Mouse (Mus musculus): Measurements from ENCODE around the gene Nfs1. TPM values are rescaled to one million over a fixed set of nuclear protein-coding genes. Genes with fewer than 3 reads are reported as not detected.
"Not testable (repeated sequence)": the region's sequence is repeated elsewhere in the genome, so short reads cannot be mapped to it uniquely, and the experiment has no call there.

Nfs1 gene
- total RNA-seq, 2 experiments from 2014 or later = 41.6 to 45.2 TPM

- Histone ChIP-seq H3K4me3 (no peak within 1 kb of the TSS), H3K27ac (no peak within 1 kb of the TSS)
- no peak for TF ChIP-seq CTCF (conservative IDR thresholded peaks at IDR 0.05)
- DNase-seq (ENCODE audit: low spot score in 2 of 2) = no peak
Measured at GRCm38 (mm10) chr2:156126992-156127391, 17.0 kb downstream of the Nfs1 start, which contains the start of gene Gm28036. Gene Gm28036, minus strand, starts transcription at chr2:156127092.

- no peak for DNase-seq (ENCODE audit: low spot score in 2 of 2)
Measured at GRCm38 (mm10) chr2:156123731-156124130, 20.3 kb downstream of the Nfs1 start.

DNA sequence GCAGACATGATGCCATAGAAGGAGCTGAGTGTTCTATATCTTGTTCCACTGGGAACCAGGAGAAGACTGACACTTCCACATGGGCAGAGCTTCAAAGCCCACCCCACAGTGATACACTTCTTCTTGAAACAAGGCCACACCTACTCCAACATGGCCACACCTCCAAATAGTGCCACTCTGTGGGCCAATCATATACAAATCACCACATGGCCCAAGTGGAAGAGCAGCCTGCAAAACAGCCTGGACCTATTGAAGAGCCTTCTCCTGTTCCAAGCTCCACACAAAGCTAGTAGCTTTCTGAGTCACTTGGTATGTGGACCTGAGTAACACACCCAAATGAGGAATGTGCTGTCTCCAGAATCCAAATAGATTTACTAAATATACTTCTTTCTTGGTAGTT is 24.4 kb downstream of the Nfs1 start:
- Histone ChIP-seq H3K4me3 (no peak overlapping the region), H3K27ac (no peak overlapping the region)
- TF ChIP-seq CTCF (conservative IDR thresholded peaks at IDR 0.05) = no peak
- no peak for DNase-seq (ENCODE audit: low spot score in 2 of 2)

More at GRCm38 (mm10) chr2:156123731-156124130, 20.3 kb downstream of the Nfs1 start:
- H3K27ac ChIP-seq = no peak overlapping the region
- H3K4me3 ChIP-seq = no peak overlapping the region
- no peak for TF ChIP-seq CTCF (conservative IDR thresholded peaks at IDR 0.05)

GRCm38 (mm10) chr2:156112080-156112423 is 31.9 kb downstream of the Nfs1 start:
- peak overlapping the region; percentile 99 for H3K27ac ChIP-seq
- peak overlapping the region; percentile 90 for H3K4me3 ChIP-seq

DNA sequence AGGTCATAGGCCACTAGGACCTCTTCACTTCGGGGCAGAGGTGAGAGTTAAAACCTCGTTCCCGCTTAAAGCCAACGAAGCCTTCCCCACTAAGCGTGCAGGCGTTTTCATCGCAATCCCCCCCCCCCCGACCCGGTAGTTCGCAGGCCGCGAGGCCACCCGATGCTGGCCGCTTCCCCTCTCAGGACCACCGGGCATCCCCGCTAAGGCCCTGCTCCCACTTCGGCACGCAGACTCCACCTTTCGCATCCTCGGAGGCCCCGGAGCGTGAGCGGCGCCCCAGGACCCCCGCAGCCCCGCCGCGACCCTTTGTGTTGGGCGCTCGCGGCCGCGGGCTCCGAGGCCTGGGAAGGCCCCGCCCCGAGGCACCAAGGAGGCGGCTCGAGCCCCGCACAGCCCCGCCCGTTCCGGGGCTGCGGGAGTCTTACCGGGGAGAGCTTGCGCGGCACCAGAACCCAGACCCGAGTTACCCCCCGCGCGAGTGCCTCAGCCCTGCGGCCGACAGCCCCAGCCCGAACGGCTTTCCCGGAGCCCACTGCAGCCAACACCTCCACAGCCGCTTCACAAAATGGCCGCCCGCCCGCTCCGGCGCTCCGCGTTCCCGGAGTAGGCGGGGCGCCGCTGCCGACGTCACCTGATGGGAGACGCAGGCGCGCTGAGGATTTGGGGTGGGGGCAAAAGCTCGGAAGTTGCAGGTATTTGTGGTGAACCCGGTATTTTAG is 32.5 kb downstream of the Nfs1 start, which contains the start of the genes Cpne1 and Rbm12:
Gene Cpne1 (minus strand): TSS at position 608 of the 722 bp plus-strand sequence.
Gene Rbm12 (minus strand): TSS at position 621 of the 722 bp plus-strand sequence.
- no peak for TF ChIP-seq CTCF (conservative IDR thresholded peaks at IDR 0.05)
- DNase-seq (ENCODE audit: low spot score in 2 of 2) = peak; percentile 88 to 94
- Histone ChIP-seq H3K27ac (peak within 1 kb of the TSS; percentile 99), H3K4me3 (peak within 1 kb of the TSS; percentile 90)

More at GRCm38 (mm10) chr2:156112080-156112423, 31.9 kb downstream of the Nfs1 start:
- not testable (repeated sequence) for DNase-seq (ENCODE audit: low spot score in 2 of 2)

DNA sequence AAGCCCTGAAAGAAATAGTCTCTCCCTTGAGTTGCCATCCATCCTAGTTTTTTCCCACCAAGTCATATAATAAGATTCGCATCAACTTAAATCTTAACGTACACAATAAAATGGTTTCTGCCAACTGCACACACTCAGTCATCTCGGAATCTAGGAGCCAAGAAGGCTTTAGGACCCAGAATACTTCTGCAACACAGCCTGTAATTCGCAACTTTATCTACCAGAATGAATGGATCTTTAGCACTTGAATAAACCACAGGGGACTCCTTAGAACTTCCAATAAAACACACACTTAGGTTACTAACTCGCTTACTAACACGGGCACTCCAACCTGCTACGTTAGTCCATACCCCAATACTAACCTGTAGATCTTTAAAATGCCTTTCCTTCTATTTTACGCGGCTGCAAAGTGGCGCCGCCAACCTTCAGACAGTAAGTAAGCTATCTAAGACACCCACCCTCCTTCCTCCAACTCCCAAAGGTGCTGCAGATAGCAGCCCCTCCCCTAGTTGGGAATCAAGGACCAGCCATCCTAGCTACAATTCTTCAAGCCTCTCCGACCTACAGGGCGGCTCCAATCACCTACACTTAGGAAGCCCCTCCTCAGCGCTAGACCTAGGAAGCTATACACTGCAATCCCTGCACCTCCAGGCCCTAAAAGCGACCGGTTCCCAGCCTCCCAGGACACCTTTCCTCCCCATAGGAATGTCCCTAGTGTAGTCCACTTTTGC is 33.2 kb downstream of the Nfs1 start:
- TF ChIP-seq CTCF (conservative IDR thresholded peaks at IDR 0.05) = no peak
- H3K4me3 ChIP-seq = peak overlapping the region; percentile 90
- no peak for DNase-seq (ENCODE audit: low spot score in 2 of 2)
- peak overlapping the region; percentile 99 for H3K27ac ChIP-seq

GRCm38 (mm10) chr2:156091926-156092325 is 52.1 kb downstream of the Nfs1 start:
- no peak overlapping the region for H3K4me3 ChIP-seq

DNA sequence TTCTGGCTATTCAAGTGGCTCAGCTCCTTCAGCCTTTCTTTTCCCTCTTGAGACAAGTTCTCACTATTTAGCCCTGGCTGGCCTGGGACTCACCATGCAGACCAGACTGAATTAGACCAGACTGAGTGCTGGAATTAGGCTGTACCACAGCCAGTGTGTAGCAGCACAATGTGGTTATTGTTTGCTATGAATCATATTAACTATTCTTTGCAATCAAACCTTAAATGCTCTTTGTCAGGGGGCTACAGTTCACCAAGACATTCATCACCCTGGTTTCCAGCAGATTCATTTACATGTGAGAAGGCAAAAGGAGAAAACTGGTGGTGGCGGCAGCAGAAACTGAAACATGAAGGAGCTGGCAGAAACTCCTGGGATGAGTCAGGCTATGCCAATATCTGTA is 54.2 kb downstream of the Nfs1 start:
- no peak for TF ChIP-seq CTCF (conservative IDR thresholded peaks at IDR 0.05)
- DNase-seq (ENCODE audit: low spot score in 2 of 2) = no peak
- Histone ChIP-seq H3K4me3 (no peak overlapping the region), H3K27ac (peak overlapping the region; percentile 46; the same call in 1 of the 2 replicates)

More at GRCm38 (mm10) chr2:156091926-156092325, 52.1 kb downstream of the Nfs1 start:
- H3K27ac ChIP-seq = peak overlapping the region; percentile 46
- DNase-seq (ENCODE audit: low spot score in 2 of 2) = no peak
- TF ChIP-seq CTCF (conservative IDR thresholded peaks at IDR 0.05) = no peak

DNA sequence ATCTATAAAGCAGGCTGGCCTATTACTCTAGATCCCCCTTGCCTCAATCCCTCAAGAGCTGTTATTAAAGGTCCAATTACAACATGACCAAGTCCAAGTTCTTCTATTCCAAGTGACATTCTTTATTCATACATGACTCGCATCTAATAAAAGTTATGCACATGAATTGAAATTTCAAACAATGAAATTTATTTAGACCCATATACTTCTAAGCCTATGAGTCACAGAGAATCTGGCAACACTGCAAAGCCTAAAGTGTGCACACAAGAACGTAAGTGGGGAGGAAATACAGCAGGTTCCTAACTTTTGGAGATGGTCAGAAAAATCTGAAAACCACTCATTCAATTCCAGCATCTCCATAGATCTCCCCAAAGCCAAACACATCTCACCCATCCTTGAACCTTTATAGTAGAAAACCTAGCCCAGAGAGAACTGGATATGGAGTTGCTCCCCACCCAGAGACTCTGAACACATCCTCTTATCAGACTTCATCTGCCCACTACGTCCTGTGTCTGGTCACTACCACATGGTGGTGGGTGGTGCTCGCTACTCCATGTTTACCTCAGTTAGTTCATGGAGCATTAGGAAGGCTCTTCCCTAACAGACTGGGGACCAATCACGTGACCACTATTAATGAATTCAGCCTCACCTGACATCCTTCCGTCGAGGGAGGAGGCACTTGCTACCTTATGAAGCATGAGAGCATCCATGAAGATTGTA is 56.4 kb downstream of the Nfs1 start:
- H3K4me3 ChIP-seq = no peak overlapping the region
- DNase-seq (ENCODE audit: low spot score in 2 of 2) = no peak
- no peak for TF ChIP-seq CTCF (conservative IDR thresholded peaks at IDR 0.05)
- H3K27ac ChIP-seq = no peak overlapping the region

DNA sequence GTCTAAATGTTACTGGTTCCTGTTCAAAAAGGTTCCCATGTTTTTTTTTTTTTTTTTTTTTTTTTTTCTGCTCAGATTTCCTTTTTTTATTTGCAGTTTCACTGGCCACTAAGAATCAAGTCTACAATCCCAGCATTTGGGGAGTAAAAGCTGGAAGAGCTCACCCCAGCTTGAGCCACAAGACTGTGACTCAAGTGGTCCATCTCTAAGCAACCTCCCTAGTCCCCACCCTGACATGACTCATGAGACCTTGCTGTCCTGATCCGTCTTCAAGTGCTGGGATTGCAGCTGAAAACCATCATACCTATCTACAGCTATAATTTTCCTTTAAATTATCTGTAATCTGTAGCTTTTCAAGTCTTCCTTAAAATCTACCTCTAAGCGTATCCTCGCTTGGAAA is 59.4 kb downstream of the Nfs1 start:
- no peak for TF ChIP-seq CTCF (conservative IDR thresholded peaks at IDR 0.05)
- Histone ChIP-seq H3K4me3 (no peak overlapping the region), H3K27ac (no peak overlapping the region)
- DNase-seq (ENCODE audit: low spot score in 2 of 2) = no peak

GRCm38 (mm10) chr2:156080391-156080790 is 63.6 kb downstream of the Nfs1 start:
- no peak overlapping the region for H3K4me3 ChIP-seq
- H3K27ac ChIP-seq = peak overlapping the region; percentile 10; the same call in 1 of the 2 replicates
- TF ChIP-seq CTCF (conservative IDR thresholded peaks at IDR 0.05) = no peak
- DNase-seq (ENCODE audit: low spot score in 2 of 2) = no peak

DNA sequence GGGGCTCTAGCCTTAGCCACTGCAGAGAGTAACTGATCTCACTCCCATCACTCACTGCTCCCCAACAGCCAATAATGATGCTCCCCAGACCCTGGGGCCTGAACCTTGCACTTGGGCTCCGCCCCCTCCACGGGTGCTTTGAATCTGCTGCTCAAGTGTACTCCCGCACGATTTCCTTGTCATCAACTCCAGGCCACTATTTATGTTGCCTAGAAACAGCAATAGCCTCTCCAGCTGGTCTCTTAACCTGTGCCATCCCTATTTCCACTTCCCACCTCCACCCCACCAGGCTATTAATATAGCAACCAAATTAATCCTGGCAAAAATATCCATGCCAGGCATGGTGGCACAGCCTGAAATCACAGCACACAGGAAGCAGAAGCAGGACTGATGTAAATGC is 64.3 kb downstream of the Nfs1 start:
- Histone ChIP-seq H3K4me3 (no peak overlapping the region), H3K27ac (no peak overlapping the region)
- no peak for DNase-seq (ENCODE audit: low spot score in 2 of 2)
- TF ChIP-seq CTCF (conservative IDR thresholded peaks at IDR 0.05) = no peak

DNA sequence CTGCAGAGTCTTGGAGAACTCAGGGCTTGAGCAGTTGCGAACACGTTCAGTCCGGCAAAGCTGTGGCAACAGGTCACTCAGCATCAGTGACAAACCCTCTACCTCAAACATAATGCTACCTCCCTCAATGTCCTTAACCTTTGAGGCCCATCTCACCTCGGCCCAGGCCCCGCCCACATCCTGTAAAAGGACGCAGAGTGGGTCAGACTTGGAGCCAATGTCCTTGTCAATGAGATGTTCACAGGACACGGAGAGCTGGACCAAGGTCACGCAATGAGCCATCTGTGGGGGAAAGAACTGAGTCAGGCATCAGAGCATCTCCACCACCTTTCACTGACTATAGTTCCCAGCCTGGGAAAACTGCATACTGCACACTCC is 64.8 kb downstream of the Nfs1 start:
- H3K27ac ChIP-seq = no peak overlapping the region

More for the DNA sequence above, 64.8 kb downstream of the Nfs1 start:
- DNase-seq (ENCODE audit: low spot score in 2 of 2) = no peak
- TF ChIP-seq CTCF (conservative IDR thresholded peaks at IDR 0.05) = no peak
- no peak overlapping the region for H3K4me3 ChIP-seq

All from layer of hippocampus, adult 2 months (tissue).